Mouse (Mus musculus) hindbrain, embryonic 16.5 days (tissue): ENCODE results near the gene Cdkn2d. TPM values are rescaled to one million over a fixed set of nuclear protein-coding genes. Genes with fewer than 3 reads are reported as not detected.
"Not testable (repeated sequence)": the region's sequence is repeated elsewhere in the genome, so short reads cannot be mapped to it uniquely, and the experiment has no call there.

ENCODE experiments used
- ATAC-seq: fragments of 200-750 bp; cut with Nextera tagmentation; 2 replicates; pipeline ENCODE4 v1.8.0; 2017; ENCODE audit warnings: moderate TSS enrichment, moderate library complexity
- H3K27ac ChIP-seq: fragments of 300-500 bp; sonication (generic); 2 replicates; pipeline ENCODE4 v1.5.1; 2014; ENCODE audit warnings: low read depth, mild to moderate bottlenecking, control low read depth, low read length, moderate library complexity
- H3K27me3 ChIP-seq: fragments of 300-500 bp; sonication (generic); replicated peaks from 2 replicates; pipeline ENCODE4 v1.6.1; 2014; ENCODE audit warnings: low read length; ENCODE audit not compliant: control insufficient read depth, insufficient read depth
- H3K36me3 ChIP-seq: fragments of 300-500 bp; sonication (generic); 2 replicates; pipeline ENCODE4 v1.6.1; 2014; ENCODE audit warnings: mild to moderate bottlenecking, low read length, moderate library complexity, mixed read lengths; ENCODE audit not compliant: control insufficient read depth, insufficient read depth
- H3K4me1 ChIP-seq: fragments of 300-500 bp; sonication (generic); 2 replicates; pipeline ENCODE4 v1.6.1; 2014; ENCODE audit warnings: low read depth, low read length; ENCODE audit not compliant: control insufficient read depth, insufficient read depth
- H3K4me2 ChIP-seq: fragments of 300-500 bp; sonication (generic); 2 replicates; pipeline ENCODE4 v1.6.1; 2014; ENCODE audit warnings: mild to moderate bottlenecking, low read length, control low read depth, moderate library complexity
- H3K4me3 ChIP-seq: fragments of 300-500 bp; sonication (generic); 2 replicates; pipeline ENCODE4 v1.5.1; 2014; ENCODE audit warnings: mild to moderate bottlenecking, low read length, control low read depth, moderate library complexity
- H3K9ac ChIP-seq: fragments of 300-500 bp; sonication (generic); 2 replicates; pipeline ENCODE4 v1.6.1; 2014; ENCODE audit warnings: low read depth, mild to moderate bottlenecking, control low read depth, low read length, moderate library complexity
- H3K9me3 ChIP-seq: fragments of 300-500 bp; sonication (generic); 2 replicates; pipeline ENCODE4 v1.6.1; 2014; ENCODE audit warnings: mild to moderate bottlenecking, low read length, moderate library complexity; ENCODE audit not compliant: control insufficient read depth
- WGBS: fragments of 180-500 bp; shearing (Covaris S2); extraction: QIAGEN DNeasy Blood & Tissue Kit; methylation state at CpG from one replicate; pipeline ENCODE4 v1.1.7; 2014; 5-methylcytosine and 5-hydroxymethylcytosine counted together
- polyA plus RNA-seq: library from polyadenylated mRNA; unstranded; fragments of >200 nt; fragmentation: Nextera tagmentation; extraction: Ambion mirVana; gene quantifications from 2 replicates; pipeline ENCODE4 v1.2.1, GENCODE M21; 2015

Gene Cdkn2d
- polyA plus RNA-seq, 1 experiment from 2014 or later: 138 TPM

DNA sequence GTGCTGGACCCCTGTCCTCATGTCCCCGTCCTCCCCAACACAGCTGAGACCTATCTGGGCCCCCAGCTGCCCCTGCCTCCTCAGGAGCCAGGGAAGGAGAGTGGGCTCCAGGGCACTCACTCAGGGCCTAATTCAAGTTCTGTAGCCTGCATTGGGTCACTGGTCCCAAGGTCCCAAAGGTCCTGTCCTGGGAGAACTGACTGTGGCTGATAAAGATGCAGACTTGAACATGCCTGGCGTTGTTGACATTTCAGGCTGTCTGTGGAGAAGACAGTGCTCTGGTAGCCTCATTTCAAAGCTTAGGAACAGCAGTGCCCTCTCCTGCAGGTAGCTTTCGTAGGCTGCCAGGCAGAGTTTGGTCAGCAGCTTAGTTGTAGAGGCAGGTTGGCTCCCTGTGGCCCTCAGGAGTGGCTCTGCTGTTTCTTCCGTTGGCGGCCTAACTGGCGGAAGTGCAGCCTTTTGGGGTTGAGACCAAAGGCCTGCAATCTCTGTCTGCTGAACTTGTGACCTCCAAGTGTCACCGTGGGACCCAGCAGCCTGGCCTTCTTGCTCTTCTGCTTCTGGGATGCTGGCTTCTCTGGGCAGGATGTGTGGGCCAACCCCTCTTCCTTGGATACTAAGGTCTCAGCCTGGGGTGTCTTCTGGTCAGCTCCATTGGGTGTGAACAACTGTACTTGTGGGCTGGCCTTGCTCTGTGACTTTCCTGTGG, 17.5 kb downstream of the Cdkn2d start:
- H3K9me3 ChIP-seq: no peaks in the 10 kb centered on the region
- H3K27me3 ChIP-seq: no peaks in the 10 kb centered on the region
- no peak overlapping the region for H3K27ac ChIP-seq
- H3K36me3 ChIP-seq: peaks cover 58% of the 10 kb centered on the region
- 78% methylated on average over 7 of the region's 7 CpGs for WGBS
- no peak overlapping the region for H3K4me3 ChIP-seq
- H3K4me2 ChIP-seq: no peak overlapping the region
- H3K9ac ChIP-seq: no peak overlapping the region
- no peak for ATAC-seq
- no peaks in the 10 kb centered on the region for H3K4me1 ChIP-seq

DNA sequence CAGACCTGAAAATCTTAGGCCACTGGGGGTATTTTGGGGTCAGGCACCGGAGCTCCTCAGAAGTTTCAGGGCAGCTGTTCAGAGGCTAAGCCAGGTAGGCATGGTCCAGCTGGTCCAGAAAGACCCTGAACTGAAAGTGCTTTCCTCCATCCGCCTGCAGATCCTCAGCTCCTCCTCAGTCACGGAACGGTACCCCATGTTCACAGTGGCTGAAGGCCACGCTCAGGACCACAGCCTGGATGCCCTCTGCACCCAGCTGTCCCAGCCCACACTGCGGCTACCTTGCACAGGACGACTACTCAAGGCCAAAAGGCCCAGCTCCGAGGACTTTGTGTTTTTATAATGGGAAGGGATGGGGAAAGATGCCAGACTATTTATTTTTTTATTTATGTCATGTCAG, 18.1 kb downstream of the Cdkn2d start:
- no peak overlapping the region for H3K4me2 ChIP-seq
- 84% methylated on average over 8 of the region's 8 CpGs for WGBS
- H3K9ac ChIP-seq: no peak overlapping the region
- no peaks in the 10 kb centered on the region for H3K9me3 ChIP-seq
- H3K36me3 ChIP-seq: peaks cover 63% of the 10 kb centered on the region
- no peaks in the 10 kb centered on the region for H3K4me1 ChIP-seq
- H3K4me3 ChIP-seq: no peak overlapping the region
- no peak overlapping the region for H3K27ac ChIP-seq
- no peak for ATAC-seq
- no peaks in the 10 kb centered on the region for H3K27me3 ChIP-seq

DNA sequence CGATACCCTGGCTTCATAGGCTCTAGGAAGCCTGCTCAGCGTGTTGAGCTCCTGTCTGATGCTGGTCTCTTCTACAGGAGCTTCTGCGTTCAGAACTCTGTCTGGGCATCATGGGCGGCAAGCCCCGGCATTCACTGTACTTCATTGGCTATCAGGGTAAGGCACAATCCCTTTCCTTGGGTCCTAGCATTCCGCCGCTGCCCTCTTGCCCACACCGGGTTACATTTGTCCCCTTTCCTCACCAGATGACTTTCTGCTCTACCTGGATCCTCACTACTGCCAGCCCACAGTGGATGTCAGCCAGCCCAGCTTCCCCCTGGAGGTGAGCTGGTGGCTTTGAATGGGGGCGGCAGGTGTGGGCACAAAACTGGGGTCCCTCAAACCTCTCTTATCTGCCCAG, 18.8 kb downstream of the Cdkn2d start:
- no peak for ATAC-seq
- H3K9ac ChIP-seq: no peak overlapping the region
- no peak overlapping the region for H3K27ac ChIP-seq
- H3K36me3 ChIP-seq: peaks cover 62% of the 10 kb centered on the region
- no peak overlapping the region for H3K4me2 ChIP-seq
- H3K4me3 ChIP-seq: no peak overlapping the region
- no peaks in the 10 kb centered on the region for H3K27me3 ChIP-seq
- no peaks in the 10 kb centered on the region for H3K4me1 ChIP-seq
- no peaks in the 10 kb centered on the region for H3K9me3 ChIP-seq
- WGBS: 92% methylated on average over 9 of the region's 9 CpGs

DNA sequence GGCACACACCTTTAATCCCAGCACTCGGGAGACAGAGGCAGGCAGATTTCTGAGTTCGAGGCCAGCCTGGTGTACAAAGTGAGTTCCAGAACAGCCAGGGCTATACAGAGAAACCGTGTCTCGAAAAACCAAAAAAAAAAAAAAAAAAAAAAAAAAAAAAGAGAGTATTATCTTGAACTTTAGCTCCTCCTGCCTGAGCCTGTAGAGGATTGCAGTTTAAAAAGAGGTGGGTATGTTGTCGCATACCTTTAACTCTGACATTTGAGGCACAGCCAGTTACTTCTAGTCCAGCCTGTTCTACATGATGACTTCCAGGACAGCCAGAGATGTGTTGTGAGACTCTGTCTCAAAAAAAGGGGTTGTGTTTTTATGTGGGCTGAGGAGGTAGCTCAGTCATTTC, 21.6 kb downstream of the Cdkn2d start:
- WGBS: 85% methylated on average over 5 of the region's 5 CpGs
- not testable (repeated sequence) for H3K4me3 ChIP-seq, H3K27me3 ChIP-seq, H3K9ac ChIP-seq, ATAC-seq, H3K9me3 ChIP-seq, H3K27ac ChIP-seq, H3K4me2 ChIP-seq
- peaks cover 48% of the 10 kb centered on the region for H3K36me3 ChIP-seq
- peaks cover 16% of the 10 kb centered on the region for H3K4me1 ChIP-seq

DNA sequence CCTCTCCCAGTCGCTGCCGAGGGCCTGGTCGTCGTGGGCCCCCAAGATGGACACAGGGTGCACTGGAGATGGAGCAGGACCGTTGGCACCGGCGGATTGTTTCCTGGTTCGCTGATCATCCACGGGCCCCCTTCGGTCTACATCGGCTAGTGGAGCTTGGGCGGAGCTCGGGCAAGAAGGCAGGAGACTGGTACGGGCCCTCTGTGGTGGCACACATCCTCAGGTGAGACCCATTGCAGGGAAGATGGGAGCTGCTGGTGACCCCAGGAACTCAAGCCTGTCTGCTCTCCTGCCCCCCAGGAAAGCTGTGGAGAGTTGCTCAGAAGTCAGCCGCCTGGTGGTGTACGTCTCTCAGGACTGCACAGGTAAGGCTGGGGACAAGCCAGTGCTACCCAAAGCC, 22.9 kb downstream of the Cdkn2d start:
- Histone ChIP-seq H3K9ac (no peak overlapping the region), H3K36me3 (peaks cover 41% of the 10 kb centered on the region), H3K4me2 (no peak overlapping the region), H3K27me3 (no peaks in the 10 kb centered on the region), H3K4me3 (no peak overlapping the region), H3K27ac (no peak overlapping the region), H3K9me3 (no peaks in the 10 kb centered on the region), H3K4me1 (peaks cover 20% of the 10 kb centered on the region)
- WGBS: 95% methylated on average over 16 of the region's 16 CpGs
- ATAC-seq: no peak

DNA sequence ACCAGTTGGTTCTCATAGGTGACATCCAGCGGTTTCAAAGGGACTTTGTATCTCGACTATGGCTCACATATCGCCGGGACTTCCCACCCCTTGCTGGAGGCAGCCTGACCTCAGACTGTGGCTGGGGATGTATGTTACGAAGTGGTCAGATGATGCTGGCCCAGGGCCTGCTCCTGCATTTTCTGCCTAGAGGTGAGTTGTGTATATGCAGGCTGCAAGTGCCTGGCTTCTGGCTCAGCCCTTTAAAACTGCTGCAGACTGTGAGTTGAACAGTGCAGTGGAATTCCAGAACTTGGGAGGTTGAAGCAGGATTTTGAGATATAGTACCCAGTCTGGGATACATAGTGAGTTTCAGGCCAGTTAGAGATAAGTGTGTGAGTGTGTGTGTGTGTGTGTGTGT, 24.3 kb downstream of the Cdkn2d start:
- no peak overlapping the region for H3K4me3 ChIP-seq
- no peak for ATAC-seq
- H3K9me3 ChIP-seq: no peaks in the 10 kb centered on the region
- H3K9ac ChIP-seq: no peak overlapping the region; the same call in 1 of the 2 replicates
- peaks cover 20% of the 10 kb centered on the region for H3K4me1 ChIP-seq
- WGBS: 99% methylated on average over 5 of the region's 5 CpGs
- H3K4me2 ChIP-seq: no peak overlapping the region; the same call in 1 of the 2 replicates
- peaks cover 27% of the 10 kb centered on the region for H3K36me3 ChIP-seq
- H3K27ac ChIP-seq: no peak overlapping the region
- H3K27me3 ChIP-seq: no peaks in the 10 kb centered on the region

DNA sequence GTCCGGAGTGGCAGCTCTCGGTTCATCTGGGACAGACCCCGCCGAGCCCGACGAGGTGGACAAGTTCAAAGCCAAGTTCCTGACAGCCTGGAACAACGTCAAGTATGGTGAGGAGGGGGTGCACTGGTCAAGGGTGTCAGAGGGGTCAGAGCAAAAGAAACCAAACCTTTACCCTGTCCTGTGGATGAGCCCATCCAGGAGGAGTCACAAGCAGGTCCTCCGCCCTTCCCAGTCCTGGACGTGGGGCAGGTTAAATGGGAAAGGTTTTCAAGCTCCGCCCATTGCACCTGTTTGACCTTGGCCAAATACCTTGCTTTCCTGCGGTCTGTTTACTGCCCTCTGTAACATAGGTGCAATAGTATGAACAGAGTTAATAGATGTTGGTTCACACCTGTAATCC, 25.6 kb downstream of the Cdkn2d start:
- WGBS: 5% methylated on average over 11 of the region's 11 CpGs
- ATAC-seq: no peak; the same call in 1 of the 2 replicates

DNA sequence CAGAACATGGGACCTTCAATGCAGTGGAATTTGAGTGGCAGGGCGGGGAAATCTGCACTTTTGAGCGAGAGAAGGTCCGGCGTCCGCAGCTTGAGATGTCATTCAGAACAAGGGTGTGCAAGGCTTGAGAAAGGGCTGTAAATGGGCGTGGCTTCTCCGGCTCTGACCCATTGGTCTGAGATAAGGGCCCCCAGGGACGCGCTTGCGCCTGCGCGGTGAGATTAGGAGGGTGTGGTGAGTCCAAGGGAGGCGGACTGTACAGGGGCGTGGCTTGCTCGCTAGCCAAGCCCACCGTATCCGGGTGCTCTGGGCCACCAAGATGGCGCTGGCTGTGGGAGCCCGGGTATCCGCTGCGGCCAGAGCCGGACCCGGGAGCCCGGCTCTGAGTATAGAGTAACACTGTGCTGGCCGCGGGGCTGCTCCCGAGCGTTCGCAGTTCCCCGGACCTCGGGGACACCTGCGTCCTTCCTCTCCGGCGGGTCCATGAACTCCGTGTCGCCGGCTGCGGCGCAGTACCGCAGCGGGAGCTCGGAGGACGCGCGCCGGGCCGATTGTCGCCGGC, 26.1 kb downstream of the Cdkn2d start, which contains the start of gene Atg4d:
Atg4d (plus strand) TSS at position 294 of the 562 bp plus-strand sequence.
- Histone ChIP-seq H3K4me3 (peak within 1 kb of the TSS; percentile 80), H3K27me3 (no peaks in the 10 kb centered on the region), H3K4me1 (peaks cover 20% of the 10 kb centered on the region), H3K27ac (peak within 1 kb of the TSS; percentile 84), H3K9ac (peak within 1 kb of the TSS; percentile 88), H3K9me3 (no peaks in the 10 kb centered on the region), H3K36me3 (peaks cover 11% of the 10 kb centered on the region; the same call in 1 of the 2 replicates), H3K4me2 (peak within 1 kb of the TSS; percentile 92)
- under 1% methylated on average over 43 of the region's 49 CpGs for WGBS
- ATAC-seq: peak; percentile 98

More for the DNA sequence above, 25.6 kb downstream of the Cdkn2d start:
- H3K27ac ChIP-seq: no peak overlapping the region
- peaks cover 20% of the 10 kb centered on the region for H3K4me1 ChIP-seq
- H3K36me3 ChIP-seq: peaks cover 15% of the 10 kb centered on the region
- H3K9me3 ChIP-seq: no peaks in the 10 kb centered on the region
- peak overlapping the region; percentile 88 for H3K9ac ChIP-seq
- peak overlapping the region; percentile 80 for H3K4me3 ChIP-seq
- peak overlapping the region; percentile 92 for H3K4me2 ChIP-seq
- no peaks in the 10 kb centered on the region for H3K27me3 ChIP-seq

DNA sequence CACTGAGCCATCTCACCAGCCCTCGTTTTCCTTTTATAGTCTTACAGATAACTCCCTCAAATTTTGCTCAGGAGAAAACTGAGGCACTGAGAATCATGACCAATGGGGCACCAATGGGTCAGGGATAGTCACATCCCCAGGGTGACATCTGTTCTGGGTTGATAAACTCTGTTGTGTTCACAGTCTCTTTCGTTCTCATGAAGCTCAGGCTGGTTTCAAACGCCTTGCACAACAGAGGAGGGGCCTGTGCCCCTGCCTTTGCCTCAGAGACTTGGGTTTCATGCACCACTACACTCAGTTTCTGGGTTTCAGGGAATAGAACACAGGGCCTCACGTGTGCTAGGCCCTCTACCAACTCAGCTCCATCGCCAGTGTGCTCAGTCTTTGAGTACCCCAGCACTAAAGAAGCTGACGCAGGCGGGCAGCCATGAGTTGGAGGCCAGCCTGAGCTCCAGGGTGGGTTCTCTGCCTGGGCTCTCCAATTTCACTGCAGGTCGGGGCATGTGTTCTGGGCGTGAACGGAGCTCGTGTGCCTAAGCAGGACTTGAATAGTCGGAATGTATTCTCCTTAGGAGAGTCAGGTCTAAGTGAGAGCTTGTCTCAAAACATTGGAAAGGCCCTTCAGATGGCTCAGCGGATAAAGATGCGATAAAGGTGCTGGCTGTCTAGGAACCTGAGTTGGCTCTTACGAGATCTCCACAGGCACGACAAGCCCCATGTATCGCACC, 26.8 kb downstream of the Cdkn2d start:
- 20% methylated on average over 17 of the region's 17 CpGs for WGBS
- Histone ChIP-seq H3K4me3 (peak overlapping the region; percentile 80), H3K27me3 (no peaks in the 10 kb centered on the region), H3K4me2 (peak overlapping the region; percentile 92), H3K27ac (peak overlapping the region; percentile 84), H3K9me3 (no peaks in the 10 kb centered on the region), H3K9ac (peak overlapping the region; percentile 71), H3K4me1 (peaks cover 20% of the 10 kb centered on the region), H3K36me3 (peaks cover 8% of the 10 kb centered on the region; the same call in 1 of the 2 replicates)
- no peak; the same call in none of the 2 replicates for ATAC-seq
